Mouse (Mus musculus) kidney, embryonic 14.5 days (tissue): Measurements from ENCODE around the gene Slc35b2. TPM values are rescaled to one million over a fixed set of nuclear protein-coding genes. Genes with fewer than 3 reads are reported as not detected.
A peak's percentile ranks its signal among the peaks of the same experiment; 100 is the strongest.

Experiments
- ATAC-seq: fragments of 200-750 bp; cut with Nextera tagmentation; 2 replicates; pipeline ENCODE4 v1.8.0; 2017; ENCODE audit warnings: moderate number of reproducible peaks, mild to moderate bottlenecking, moderate TSS enrichment, moderate library complexity; ENCODE audit not compliant: low FRiP score, low TSS enrichment
- H3K27ac ChIP-seq: fragments of 300-500 bp; sonication (generic); 2 replicates; pipeline ENCODE4 v1.5.1; 2014; ENCODE audit warnings: low read depth, mild to moderate bottlenecking, low read length, moderate library complexity, mixed read lengths
- H3K27me3 ChIP-seq: fragments of 300-500 bp; sonication (generic); 2 replicates; pipeline ENCODE4 v1.6.1; 2014; ENCODE audit warnings: mild to moderate bottlenecking, low read length; ENCODE audit not compliant: control insufficient read depth, insufficient read depth
- H3K36me3 ChIP-seq: fragments of 300-500 bp; sonication (generic); 2 replicates; pipeline ENCODE4 v1.6.1; 2014; ENCODE audit warnings: low read length, mixed read lengths; ENCODE audit not compliant: control insufficient read depth, insufficient read depth
- H3K4me1 ChIP-seq: fragments of 300-500 bp; sonication (generic); 2 replicates; pipeline ENCODE4 v1.6.1; 2014; ENCODE audit warnings: low read length, mixed read lengths; ENCODE audit not compliant: control insufficient read depth, insufficient read depth
- H3K4me2 ChIP-seq: fragments of 300-500 bp; sonication (generic); replicated peaks from 2 replicates; pipeline ENCODE4 v1.6.1; 2014; ENCODE audit warnings: low read depth, mild to moderate bottlenecking, low read length
- H3K4me3 ChIP-seq: fragments of 300-500 bp; sonication (generic); 2 replicates; pipeline ENCODE4 v1.5.1; 2014; ENCODE audit warnings: mild to moderate bottlenecking, low read length
- H3K9ac ChIP-seq: fragments of 300-500 bp; sonication (generic); 2 replicates; pipeline ENCODE4 v1.6.1; 2014; ENCODE audit warnings: low read depth, mild to moderate bottlenecking, low read length, moderate library complexity
- H3K9me3 ChIP-seq: fragments of 300-500 bp; sonication (generic); 2 replicates; pipeline ENCODE4 v1.6.1; 2016; ENCODE audit warnings: low read length; ENCODE audit not compliant: control insufficient read depth
- WGBS: fragments of 180-500 bp; shearing (Covaris S2); extraction: QIAGEN DNeasy Blood & Tissue Kit; methylation state at CpG from one replicate; pipeline ENCODE4 v1.1.7; 2014; 5-methylcytosine and 5-hydroxymethylcytosine counted together
- polyA plus RNA-seq: library from polyadenylated mRNA; unstranded; fragments of >200 nt; fragmentation: Nextera tagmentation; extraction: Ambion mirVana; gene quantifications from 2 replicates; pipeline ENCODE4 v1.2.1, GENCODE M21; 2014

Gene Slc35b2
- 122 and 140 TPM in 2 replicates for polyA plus RNA-seq

DNA sequence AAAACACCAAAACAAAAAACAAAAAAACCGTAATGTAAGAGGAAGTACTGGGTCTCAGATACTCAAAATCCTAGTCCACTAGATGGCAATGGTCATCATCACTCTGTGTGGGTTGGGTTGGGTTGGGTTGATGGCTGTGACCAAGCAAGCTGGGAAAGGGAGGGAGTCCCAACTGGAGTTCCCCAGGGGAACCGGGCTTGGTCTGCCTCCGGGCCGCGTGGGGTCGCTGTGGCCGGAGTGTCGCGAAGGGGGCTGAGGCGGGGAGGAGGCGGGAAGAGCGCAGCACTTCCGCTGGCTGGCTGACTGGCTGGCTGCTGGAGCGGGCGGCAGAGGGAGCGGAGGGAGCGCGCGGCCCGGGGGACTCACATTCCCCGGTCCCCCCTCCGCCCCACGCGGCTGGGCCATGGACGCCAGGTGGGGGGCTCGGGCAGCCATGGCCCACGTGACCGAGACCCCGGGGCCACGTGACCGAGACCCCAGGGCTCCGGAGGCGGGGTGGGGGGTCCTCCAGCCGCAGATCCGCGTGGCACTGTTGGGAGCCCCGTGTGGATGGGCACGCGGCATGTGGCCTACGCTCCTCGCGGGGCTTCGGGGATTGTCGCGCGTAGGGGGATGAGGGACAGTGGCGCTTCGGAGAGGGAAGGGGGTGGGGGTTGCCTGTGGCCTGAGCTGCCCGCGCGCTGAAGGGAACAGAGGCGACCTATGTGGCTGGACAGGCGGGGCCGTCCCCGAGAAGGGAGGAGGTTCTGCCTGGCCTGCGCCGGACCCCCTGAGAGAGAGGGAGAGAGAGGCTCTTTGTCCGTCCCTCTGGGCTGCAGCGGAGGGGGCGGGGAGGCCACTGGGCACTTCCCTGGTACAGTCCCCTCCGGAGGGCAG lies at the start of gene Slc35b2:
TSS of gene Slc35b2 (plus strand) at position 220 of the 876 bp plus-strand sequence.
- Histone ChIP-seq H3K4me2 (peak within 1 kb of the TSS; percentile 85), H3K27ac (peak within 1 kb of the TSS; percentile 90), H3K4me1 (no peaks in the 10 kb centered on the region; the same call in 1 of the 2 replicates), H3K9ac (peak within 1 kb of the TSS; percentile 89), H3K27me3 (no peaks in the 10 kb centered on the region), H3K36me3 (peaks cover 39% of the 10 kb centered on the region), H3K9me3 (no peaks in the 10 kb centered on the region), H3K4me3 (peak within 1 kb of the TSS; percentile 89)
- ATAC-seq: peak; percentile 79
- WGBS: under 1% methylated on average over 47 of the region's 61 CpGs

GRCm38 (mm10) chr17:45515204-45515726 lies 48.4 kb upstream of the Slc35b2 start:
- Histone ChIP-seq H3K9ac (no peak overlapping the region), H3K4me1 (no peaks in the 10 kb centered on the region), H3K4me2 (no peak overlapping the region), H3K4me3 (no peak overlapping the region), H3K9me3 (no peaks in the 10 kb centered on the region), H3K36me3 (peaks cover 15% of the 10 kb centered on the region; the same call in 1 of the 2 replicates), H3K27me3 (no peaks in the 10 kb centered on the region), H3K27ac (no peak overlapping the region)
- ATAC-seq: no peak
- WGBS: 63% methylated on average over 15 of the region's 15 CpGs

- Histone ChIP-seq H3K36me3 (peaks cover 12% of the 10 kb centered on the region; the same call in 1 of the 2 replicates), H3K27me3 (no peaks in the 10 kb centered on the region), H3K9ac (no peak overlapping the region), H3K4me1 (no peaks in the 10 kb centered on the region), H3K4me2 (no peak overlapping the region), H3K4me3 (no peak overlapping the region), H3K27ac (no peak overlapping the region), H3K9me3 (no peaks in the 10 kb centered on the region)
- 84% methylated on average over 10 of the region's 10 CpGs for WGBS
- no peak for ATAC-seq
Measured at GRCm38 (mm10) chr17:45515806-45516205, 47.9 kb upstream of the Slc35b2 start.

GRCm38 (mm10) chr17:45516488-45516887 lies 47.2 kb upstream of the Slc35b2 start:
- H3K27me3 ChIP-seq: no peaks in the 10 kb centered on the region
- no peaks in the 10 kb centered on the region for H3K9me3 ChIP-seq
- no peak for ATAC-seq
- H3K9ac ChIP-seq: no peak overlapping the region
- no peak overlapping the region for H3K27ac ChIP-seq
- H3K4me1 ChIP-seq: no peaks in the 10 kb centered on the region
- H3K4me2 ChIP-seq: no peak overlapping the region
- peaks cover 15% of the 10 kb centered on the region; the same call in 1 of the 2 replicates for H3K36me3 ChIP-seq
- H3K4me3 ChIP-seq: no peak overlapping the region
- WGBS: 49% methylated on average over 8 of the region's 8 CpGs

- Histone ChIP-seq H3K9me3 (no peaks in the 10 kb centered on the region), H3K27me3 (no peaks in the 10 kb centered on the region), H3K4me3 (no peak overlapping the region), H3K27ac (no peak overlapping the region), H3K4me2 (no peak overlapping the region), H3K9ac (no peak overlapping the region), H3K36me3 (peaks cover 15% of the 10 kb centered on the region; the same call in 1 of the 2 replicates), H3K4me1 (no peaks in the 10 kb centered on the region)
- no peak for ATAC-seq
- 93% methylated on average over 21 of the region's 21 CpGs for WGBS
Measured at GRCm38 (mm10) chr17:45517135-45517534, 46.5 kb upstream of the Slc35b2 start.

- Histone ChIP-seq H3K27ac (no peak overlapping the region), H3K4me3 (no peak overlapping the region), H3K9ac (no peak overlapping the region), H3K4me2 (no peak overlapping the region), H3K36me3 (peaks cover 15% of the 10 kb centered on the region; the same call in 1 of the 2 replicates), H3K27me3 (no peaks in the 10 kb centered on the region), H3K9me3 (no peaks in the 10 kb centered on the region), H3K4me1 (peaks cover 1% of the 10 kb centered on the region; the same call in 1 of the 2 replicates)
- no peak for ATAC-seq
- WGBS: 91% methylated on average over 28 of the region's 28 CpGs
Measured at GRCm38 (mm10) chr17:45517549-45518215, 46.0 kb upstream of the Slc35b2 start.

DNA sequence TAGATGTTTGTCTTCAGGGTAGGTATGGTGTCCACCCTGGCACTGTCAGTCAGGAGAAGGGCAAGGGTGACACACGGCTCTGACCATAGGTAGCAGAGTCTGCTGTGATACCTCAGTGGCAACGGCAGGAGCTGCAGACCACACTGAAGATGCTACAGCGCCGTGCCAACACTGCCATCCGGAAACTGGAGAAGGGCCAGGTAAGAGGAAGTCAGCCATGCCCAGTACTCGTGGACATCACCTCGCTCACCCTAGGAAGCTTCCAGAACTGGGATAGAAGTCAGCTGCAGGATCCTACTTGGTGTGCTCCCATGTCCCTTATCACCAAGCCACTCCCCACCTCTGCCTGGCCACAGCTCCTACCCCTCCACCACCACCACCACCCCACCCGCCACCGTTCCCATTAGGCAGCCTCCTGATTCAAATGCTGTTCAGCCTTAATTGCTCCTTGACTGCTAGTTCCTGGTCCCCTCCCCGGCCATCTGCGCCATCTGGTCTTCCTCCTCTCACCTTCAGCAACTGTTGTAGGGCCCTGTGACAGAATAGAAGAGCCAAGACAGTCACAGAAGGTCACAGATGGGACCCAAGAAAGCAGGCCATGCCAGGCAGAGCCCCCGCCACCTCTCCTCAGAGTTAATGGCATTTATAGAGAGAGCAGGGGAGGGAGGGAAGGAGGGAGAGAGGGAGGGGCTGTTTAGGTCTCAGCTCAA lies 44.8 kb upstream of the Slc35b2 start:
- no peak for ATAC-seq
- Histone ChIP-seq H3K27ac (no peak overlapping the region), H3K4me1 (peaks cover 7% of the 10 kb centered on the region; the same call in 1 of the 2 replicates), H3K27me3 (peaks cover 6% of the 10 kb centered on the region; the same call in 1 of the 2 replicates), H3K36me3 (peaks cover 15% of the 10 kb centered on the region; the same call in 1 of the 2 replicates), H3K9me3 (no peaks in the 10 kb centered on the region), H3K9ac (no peak overlapping the region), H3K4me3 (no peak overlapping the region), H3K4me2 (no peak overlapping the region)
- WGBS: 67% methylated on average over 12 of the region's 12 CpGs

GRCm38 (mm10) chr17:45520136-45520535 lies 43.5 kb upstream of the Slc35b2 start:
- ATAC-seq: no peak
- 68% methylated on average over 11 of the region's 11 CpGs for WGBS
- H3K4me3 ChIP-seq: no peak overlapping the region
- no peak overlapping the region for H3K4me2 ChIP-seq
- no peaks in the 10 kb centered on the region for H3K9me3 ChIP-seq
- H3K27ac ChIP-seq: no peak overlapping the region
- peaks cover 15% of the 10 kb centered on the region for H3K27me3 ChIP-seq
- H3K4me1 ChIP-seq: peaks cover 7% of the 10 kb centered on the region; the same call in 1 of the 2 replicates
- H3K36me3 ChIP-seq: peaks cover 15% of the 10 kb centered on the region; the same call in 1 of the 2 replicates
- no peak overlapping the region for H3K9ac ChIP-seq
